Mouse (Mus musculus) cortical plate, adult 2 months (tissue): ENCODE data around the gene Kif13a.

Experiments used
- CTCF ChIP-seq: fragments of 200-500 bp; IDR thresholded peaks from 2 replicates; pipeline ENCODE4 v1.5.1; 2011; ENCODE audit warnings: mild to moderate bottlenecking, control low read depth, low read length; ENCODE audit not compliant: insufficient read depth; ENCODE audit errors: extremely low read depth
- POLR2A ChIP-seq: fragments of 200-500 bp; IDR thresholded peaks from 2 replicates; pipeline ENCODE4 v1.6.1; 2011; ENCODE audit warnings: mild to moderate bottlenecking, low read length, control low read depth; ENCODE audit not compliant: insufficient read depth; ENCODE audit errors: extremely low read depth

DNA sequence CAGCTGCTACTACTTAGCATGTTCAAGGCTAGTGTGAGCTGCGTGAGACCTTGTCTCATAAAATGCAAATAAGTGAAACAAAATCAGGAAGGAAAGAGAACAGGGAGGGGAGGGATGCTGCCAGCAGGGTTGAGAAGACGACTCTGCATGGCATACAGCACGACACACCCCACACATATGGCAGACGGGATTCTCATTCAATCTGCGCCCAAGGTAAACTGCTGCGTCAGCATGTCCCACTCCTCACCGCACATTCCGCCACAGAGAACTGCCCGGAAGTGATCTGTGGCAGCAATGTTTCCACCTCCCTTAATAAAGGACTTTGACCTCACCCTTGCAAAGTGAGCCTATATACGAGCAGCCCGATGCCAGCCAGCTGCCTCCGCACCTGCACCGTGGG lies 4.0 kb downstream of the Kif13a start:
- TF ChIP-seq CTCF (no peak), POLR2A (no peak)
